Comparison of ENCODE assay signal across 8 mouse cellular contexts in the genomic region with DNA sequence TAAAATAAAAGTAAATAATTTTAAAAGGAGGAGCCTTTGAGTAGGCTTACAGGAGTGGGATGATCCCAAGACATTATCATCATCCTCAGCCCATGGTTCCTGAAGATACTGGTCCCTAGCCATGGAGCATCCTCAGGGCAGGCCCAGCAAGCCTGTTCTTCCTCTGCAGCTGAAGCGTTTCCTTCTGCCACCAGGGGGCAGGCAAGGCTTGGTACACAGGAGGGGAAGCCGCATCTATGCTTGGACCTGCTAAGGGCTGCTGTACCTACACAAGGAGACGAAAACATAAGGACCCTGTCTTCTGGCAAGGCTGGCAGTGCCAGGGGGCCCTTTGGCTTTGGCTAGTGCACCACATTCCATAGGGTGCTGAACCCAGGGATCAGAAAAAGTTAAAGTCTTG. TPM values are rescaled to one million over a fixed set of nuclear protein-coding genes. Genes with fewer than 3 reads are reported as not detected.
DNase-seq lines count a peak whose midpoint lies in the region; ATAC-seq lines count a peak whose summit lies in the region.

No protein-coding gene starts in this region.

- no peaks in the 10 kb centered on the region for H3K4me1 ChIP-seq in intestine, embryonic 16.5 days (ENCODE audit: control insufficient read depth, insufficient read depth, low read length)
- no peaks in the 10 kb centered on the region for H3K4me1 ChIP-seq in liver, embryonic 13.5 days (replicated peaks)
- H3K4me1 ChIP-seq in neural tube, embryonic 14.5 days (ENCODE audit: control insufficient read depth, insufficient read depth, low read length): peaks cover 11% of the 10 kb centered on the region

- DNase-seq in layer of hippocampus, adult 11-12 months (ENCODE audit: low spot score): peak; percentile 81
- no peak for DNase-seq in layer of hippocampus, adult 9-10 months (ENCODE audit: low spot score)
- peak; percentile 76 for DNase-seq in cerebellum, adult 8-10 months
- peak; percentile 62 for DNase-seq in forelimb bud, embryonic 11.5 days (ENCODE audit: low read depth, low spot score)
- peak; percentile 10 for DNase-seq in liver, embryonic 13.5 days
- peak; percentile 90 for DNase-seq in testis, postnatal 10 days (ENCODE audit: low spot score)

- no peak overlapping the region for H3K4me2 ChIP-seq in intestine, embryonic 16.5 days (ENCODE audit: low read depth, low read length)
- no peak overlapping the region for H3K4me2 ChIP-seq in liver, embryonic 13.5 days
- no peak overlapping the region for H3K4me2 ChIP-seq in neural tube, embryonic 14.5 days (ENCODE audit: low read depth, low read length)

- H3K27me3 ChIP-seq in intestine, embryonic 16.5 days (replicated peaks; ENCODE audit: control insufficient read depth, insufficient read depth, low read length): no peaks in the 10 kb centered on the region
- H3K27me3 ChIP-seq in liver, embryonic 13.5 days: no peaks in the 10 kb centered on the region
- H3K27me3 ChIP-seq in neural tube, embryonic 14.5 days (ENCODE audit: control insufficient read depth, insufficient read depth, low read length): no peaks in the 10 kb centered on the region

- 8% methylated on average over 3 of the region's 3 CpGs for whole genome bisulfite sequencing in intestine, embryonic 16.5 days
- WGBS in liver, embryonic 13.5 days (ENCODE audit: insufficient replicate concordance): 11% methylated on average over 3 of the region's 3 CpGs
- 18% methylated on average over 3 of the region's 3 CpGs for WGBS in neural tube, embryonic 14.5 days

- no peak overlapping the region for H3K27ac ChIP-seq in intestine, embryonic 16.5 days (ENCODE audit: low read length)
- no peak overlapping the region for H3K27ac ChIP-seq in liver, embryonic 13.5 days
- H3K27ac ChIP-seq in neural tube, embryonic 14.5 days (ENCODE audit: low read depth, low read length): no peak overlapping the region

- ATAC-seq in intestine, embryonic 16.5 days: peak; percentile 44; the same call in 1 of the 2 replicates
- no peak for ATAC-seq in liver, embryonic 13.5 days (ENCODE audit: low read depth)
- ATAC-seq in neural tube, embryonic 14.5 days (ENCODE audit: low read depth): peak; percentile 52; the same call in 1 of the 2 replicates

- no peaks in the 10 kb centered on the region for H3K9me3 ChIP-seq in intestine, embryonic 16.5 days (ENCODE audit: control insufficient read depth, low read length)
- H3K9me3 ChIP-seq in liver, embryonic 13.5 days (replicated peaks): no peaks in the 10 kb centered on the region
- H3K9me3 ChIP-seq in neural tube, embryonic 14.5 days (ENCODE audit: control insufficient read depth, low read length): no peaks in the 10 kb centered on the region

- no peak overlapping the region for H3K9ac ChIP-seq in intestine, embryonic 16.5 days (ENCODE audit: low read depth, low read length)
- no peak overlapping the region for H3K9ac ChIP-seq in liver, embryonic 13.5 days
- no peak overlapping the region for H3K9ac ChIP-seq in neural tube, embryonic 14.5 days (replicated peaks; ENCODE audit: low read depth, low read length)

- no peak overlapping the region for H3K4me3 ChIP-seq in intestine, embryonic 16.5 days (ENCODE audit: low read length)
- no peak overlapping the region for H3K4me3 ChIP-seq in liver, embryonic 13.5 days (replicated peaks)
- H3K4me3 ChIP-seq in neural tube, embryonic 14.5 days (ENCODE audit: low read depth, low read length): no peak overlapping the region

- H3K36me3 ChIP-seq in intestine, embryonic 16.5 days (ENCODE audit: control insufficient read depth, insufficient read depth, low read length): no peaks in the 10 kb centered on the region
- H3K36me3 ChIP-seq in liver, embryonic 13.5 days: no peaks in the 10 kb centered on the region
- no peaks in the 10 kb centered on the region for H3K36me3 ChIP-seq in neural tube, embryonic 14.5 days (ENCODE audit: control insufficient read depth, insufficient read depth, low read length)

RNA-seq across cellular contexts. Expression of a gene that starts 40.2 kb away (rescaled TPM):
- polyA plus RNA-seq in intestine, embryonic 16.5 days (2015; fragmentation: Nextera tagmentation; extraction: Ambion mirVana): 15.9 and 18.0 TPM in 2 replicates
- 1.1 and 1.2 TPM in 2 replicates for polyA plus RNA-seq in liver, embryonic 13.5 days (2015; fragmentation: Nextera tagmentation; extraction: Ambion mirVana)
- 7.4 and 9.6 TPM in 2 replicates for polyA plus RNA-seq in neural tube, embryonic 14.5 days (2014; fragmentation: Nextera tagmentation; extraction: Ambion mirVana)
